Mouse (Mus musculus) forebrain, postnatal 0 days (tissue): ENCODE measurements around the gene Gm49361. TPM values are rescaled to one million over a fixed set of nuclear protein-coding genes. Genes with fewer than 3 reads are reported as not detected.

ENCODE experiments used
- ATAC-seq: fragments of 200-750 bp; cut with Nextera tagmentation; 2 replicates; pipeline ENCODE4 v1.8.0; 2017; ENCODE audit warnings: mild to moderate bottlenecking, moderate library complexity
- DNase-seq: peaks from one replicate; pipeline ENCODE4 v3.0.0-alpha.2; 2015
- H3K27ac ChIP-seq: fragments of 300-500 bp; sonication (generic); 2 replicates; pipeline ENCODE4 v1.5.1; 2014; ENCODE audit warnings: low read depth, mild to moderate bottlenecking, antibody characterized with exemption, low read length, moderate library complexity, mixed read lengths
- H3K27me3 ChIP-seq: fragments of 300-500 bp; sonication (generic); 2 replicates; pipeline ENCODE4 v1.6.1; 2014; ENCODE audit warnings: mild to moderate bottlenecking, low read length, mixed read lengths; ENCODE audit not compliant: insufficient read depth
- H3K36me3 ChIP-seq: fragments of 300-500 bp; sonication (generic); 2 replicates; pipeline ENCODE4 v1.6.1; 2014; ENCODE audit warnings: mild to moderate bottlenecking, moderate library complexity; ENCODE audit not compliant: insufficient read depth
- H3K4me1 ChIP-seq: fragments of 300-500 bp; sonication (generic); 2 replicates; pipeline ENCODE4 v1.6.1; 2014; ENCODE audit warnings: antibody characterized with exemption; ENCODE audit not compliant: insufficient read depth
- H3K4me2 ChIP-seq: fragments of 300-500 bp; sonication (generic); 2 replicates; pipeline ENCODE4 v1.6.1; 2014; ENCODE audit warnings: low read depth, mild to moderate bottlenecking, moderate library complexity
- H3K4me3 ChIP-seq: fragments of 300-500 bp; sonication (generic); 2 replicates; pipeline ENCODE4 v1.5.1; 2014; ENCODE audit warnings: low read depth, low read length, mixed read lengths
- H3K9ac ChIP-seq: fragments of 300-500 bp; sonication (generic); 2 replicates; pipeline ENCODE4 v1.6.1; 2014; ENCODE audit warnings: mild to moderate bottlenecking
- H3K9me3 ChIP-seq: fragments of 300-500 bp; sonication (generic); 2 replicates; pipeline ENCODE4 v1.6.1; 2016; ENCODE audit warnings: low read length
- CTCF ChIP-seq: sonication (generic); IDR thresholded peaks from 2 replicates; pipeline ENCODE4 v1.5.1; 2016; ENCODE audit warnings: antibody characterized with exemption, control low read depth, low read depth
- WGBS: fragments of 180-500 bp; shearing (Covaris S2); extraction: QIAGEN DNeasy Blood & Tissue Kit; methylation state at CpG from one replicate; pipeline ENCODE4 v1.1.7; 2014; 5-methylcytosine and 5-hydroxymethylcytosine counted together
- polyA plus RNA-seq: library from polyadenylated mRNA; unstranded; fragments of >200 nt; fragmentation: Nextera tagmentation; extraction: Ambion mirVana; gene quantifications from 2 replicates; pipeline ENCODE4 v1.2.1, GENCODE M21; 2015
- total RNA-seq: library from RNA; depleted of rRNA; stranded (reverse); fragments of >200 nt; gene quantifications from 2 replicates; pipeline ENCODE4 v1.2.3, GENCODE M21; 2014

The Gm49361 gene
- total and polyA plus RNA-seq, 2 experiments from 2014 or later: not detected

DNA sequence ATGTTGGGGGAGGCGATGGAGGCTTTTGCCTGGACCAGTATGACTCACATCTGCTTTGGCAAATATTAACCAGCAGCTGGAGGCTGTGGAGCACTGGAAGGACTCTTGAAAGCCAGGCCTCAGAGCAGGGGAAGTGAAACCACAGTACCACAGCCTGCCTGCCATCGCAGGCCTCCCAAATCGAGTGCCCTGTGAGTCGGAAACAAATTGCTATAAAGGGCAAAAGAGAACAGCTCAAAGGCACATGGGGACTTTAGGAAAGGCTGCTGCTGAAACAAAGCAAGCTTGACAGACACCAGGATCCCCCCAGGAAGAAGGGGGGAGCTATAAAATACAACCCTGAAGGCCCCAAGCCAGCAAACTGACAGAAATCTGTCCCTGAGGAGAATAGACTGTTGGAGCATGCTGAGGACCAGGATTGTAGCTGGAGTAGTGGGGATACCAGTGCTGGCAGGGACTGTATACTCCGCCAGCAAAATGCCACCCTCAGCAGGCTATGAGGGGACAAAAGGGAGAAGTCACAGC lies 15.9 kb downstream of the Gm49361 start:
- no peaks in the 10 kb centered on the region for H3K36me3 ChIP-seq
- no peak for DNase-seq
- TF ChIP-seq CTCF: no peak
- no peak overlapping the region for H3K4me3 ChIP-seq
- H3K9ac ChIP-seq: peak overlapping the region; percentile 18; the same call in 1 of the 2 replicates
- H3K4me2 ChIP-seq: no peak overlapping the region
- H3K9me3 ChIP-seq: no peaks in the 10 kb centered on the region
- peak overlapping the region; percentile 40 for H3K27ac ChIP-seq
- H3K4me1 ChIP-seq: 0 out of 2 replicates have a peak, but pooled peaks cover 11% of the 10 kb centered on the region
- WGBS: 34% methylated on average over 5 of the region's 5 CpGs
- peak; percentile 59 for ATAC-seq
- no peaks in the 10 kb centered on the region for H3K27me3 ChIP-seq

GRCm38 (mm10) chr14:57729364-57729763 lies 16.5 kb downstream of the Gm49361 start:
- no peak for ATAC-seq
- H3K27ac ChIP-seq: no peak overlapping the region
- no peak for TF ChIP-seq CTCF
- H3K9me3 ChIP-seq: no peaks in the 10 kb centered on the region
- 87% methylated on average over 8 of the region's 8 CpGs for WGBS
- no peak for DNase-seq
- no peaks in the 10 kb centered on the region for H3K27me3 ChIP-seq
- H3K4me2 ChIP-seq: no peak overlapping the region
- H3K4me3 ChIP-seq: no peak overlapping the region
- 0 out of 2 replicates have a peak, but pooled peaks cover 11% of the 10 kb centered on the region for H3K4me1 ChIP-seq
- H3K9ac ChIP-seq: no peak overlapping the region
- no peaks in the 10 kb centered on the region for H3K36me3 ChIP-seq

GRCm38 (mm10) chr14:57726172-57726571 lies 19.7 kb downstream of the Gm49361 start:
- Histone ChIP-seq H3K9me3 (no peaks in the 10 kb centered on the region), H3K4me1 (0 out of 2 replicates have a peak, but pooled peaks cover 11% of the 10 kb centered on the region), H3K9ac (no peak overlapping the region), H3K4me3 (no peak overlapping the region), H3K27ac (no peak overlapping the region), H3K27me3 (no peaks in the 10 kb centered on the region), H3K4me2 (no peak overlapping the region), H3K36me3 (no peaks in the 10 kb centered on the region)
- 83% methylated on average over 8 of the region's 8 CpGs for WGBS
- peak; percentile 22; the same call in 1 of the 2 replicates for TF ChIP-seq CTCF
- DNase-seq (no peak), ATAC-seq (no peak)

- H3K9ac ChIP-seq: no peak overlapping the region
- peak; percentile 94 for ATAC-seq
- no peaks in the 10 kb centered on the region for H3K4me1 ChIP-seq
- WGBS: 49% methylated on average over 4 of the region's 4 CpGs
- H3K27ac ChIP-seq: peak overlapping the region; percentile 50; the same call in 1 of the 2 replicates
- peak; percentile 59 for DNase-seq
- no peaks in the 10 kb centered on the region for H3K9me3 ChIP-seq
- no peak for TF ChIP-seq CTCF
- H3K36me3 ChIP-seq: no peaks in the 10 kb centered on the region
- H3K27me3 ChIP-seq: no peaks in the 10 kb centered on the region
- no peak overlapping the region for H3K4me3 ChIP-seq
- no peak overlapping the region for H3K4me2 ChIP-seq
These were observed 21.4 kb downstream of the Gm49361 start for GRCm38 (mm10) chr14:57724473-57724872.

DNA sequence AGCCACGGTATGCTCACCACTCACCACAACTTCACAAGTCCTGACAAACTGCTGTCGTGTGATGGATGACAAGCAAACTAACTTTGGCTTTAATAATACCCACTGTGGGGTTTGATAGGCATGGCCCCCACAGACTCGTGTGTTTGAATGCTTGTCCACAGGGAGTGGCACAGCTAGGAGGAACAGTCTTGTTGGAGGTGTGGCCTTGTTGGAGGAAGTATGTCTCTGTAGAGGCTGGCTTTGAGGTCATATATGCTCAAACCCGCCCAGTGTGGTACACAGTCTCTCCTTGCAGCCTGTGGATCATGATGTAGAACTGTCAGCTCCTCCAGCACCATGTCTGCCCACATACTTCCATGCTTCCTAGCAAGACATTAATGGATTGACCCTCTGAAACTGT lies 27.7 kb downstream of the Gm49361 start:
- Histone ChIP-seq H3K36me3 (no peaks in the 10 kb centered on the region), H3K4me1 (no peaks in the 10 kb centered on the region), H3K9me3 (no peaks in the 10 kb centered on the region), H3K4me3 (no peak overlapping the region), H3K27me3 (no peaks in the 10 kb centered on the region), H3K9ac (no peak overlapping the region), H3K4me2 (no peak overlapping the region), H3K27ac (no peak overlapping the region)
- ATAC-seq (no peak), DNase-seq (no peak)
- 93% methylated on average over 4 of the region's 4 CpGs for WGBS
- TF ChIP-seq CTCF: no peak

- H3K36me3 ChIP-seq: no peaks in the 10 kb centered on the region
- H3K4me3 ChIP-seq: no peak overlapping the region
- H3K4me1 ChIP-seq: no peaks in the 10 kb centered on the region
- DNase-seq: no peak
- H3K27me3 ChIP-seq: no peaks in the 10 kb centered on the region
- H3K4me2 ChIP-seq: no peak overlapping the region
- no peak overlapping the region for H3K9ac ChIP-seq
- ATAC-seq: peak; percentile 25; the same call in 1 of the 2 replicates
- no peak for TF ChIP-seq CTCF
- WGBS: 57% methylated on average over 4 of the region's 4 CpGs
- no peak overlapping the region for H3K27ac ChIP-seq
- H3K9me3 ChIP-seq: no peaks in the 10 kb centered on the region
These were observed 29.2 kb downstream of the Gm49361 start for GRCm38 (mm10) chr14:57716601-57717245.

DNA sequence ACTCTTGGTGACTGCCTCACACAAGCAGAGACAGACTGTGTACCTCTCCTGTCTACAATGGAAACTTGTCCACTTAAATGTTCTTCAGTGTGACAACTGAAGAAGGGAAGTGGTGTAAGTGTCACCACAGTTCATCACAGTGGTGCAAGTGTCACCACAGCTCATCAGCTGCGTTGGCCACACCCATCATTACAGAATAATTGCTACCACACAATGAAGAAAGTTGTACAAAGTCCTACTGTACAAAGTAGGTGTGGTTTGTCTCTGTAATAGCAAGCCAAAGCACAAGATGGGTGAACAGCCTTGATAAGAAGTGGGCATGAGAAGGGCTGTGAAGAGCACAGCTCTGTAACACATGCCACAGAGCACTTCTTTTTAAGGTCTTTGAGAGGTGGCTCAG lies 33.0 kb downstream of the Gm49361 start:
- no peak for ATAC-seq

More for the DNA sequence above, 33.0 kb downstream of the Gm49361 start:
- no peak for TF ChIP-seq CTCF
- Histone ChIP-seq H3K4me1 (peaks cover 7% of the 10 kb centered on the region; the same call in 1 of the 2 replicates), H3K27me3 (no peaks in the 10 kb centered on the region), H3K4me3 (no peak overlapping the region), H3K27ac (no peak overlapping the region), H3K36me3 (no peaks in the 10 kb centered on the region), H3K9ac (no peak overlapping the region), H3K9me3 (no peaks in the 10 kb centered on the region), H3K4me2 (no peak overlapping the region)
- 95% methylated on average over 1 of the region's 1 CpGs for WGBS
- DNase-seq: no peak
